Mouse (Mus musculus) midbrain, embryonic 10.5 days (tissue): ENCODE results near the gene Lingo3. TPM values are rescaled to one million over a fixed set of nuclear protein-coding genes. Genes with fewer than 3 reads are reported as not detected.
"Not testable (repeated sequence)": the region's sequence is repeated elsewhere in the genome, so short reads cannot be mapped to it uniquely, and the experiment has no call there.

Experiments used
- DNase-seq: peaks from one replicate; pipeline ENCODE4 v3.0.0-alpha.2; 2017; ENCODE audit warnings: low spot score
- H3K27ac ChIP-seq: fragments of 300-500 bp; sonication (generic); replicated peaks from 2 replicates; pipeline ENCODE4 v1.5.1; 2016; ENCODE audit warnings: mild to moderate bottlenecking
- H3K27me3 ChIP-seq: fragments of 300-500 bp; sonication (generic); 2 replicates; pipeline ENCODE4 v1.6.1; 2016; ENCODE audit warnings: low read depth, mild to moderate bottlenecking; ENCODE audit not compliant: poor library complexity, severe bottlenecking
- H3K36me3 ChIP-seq: fragments of 300-500 bp; sonication (generic); 2 replicates; pipeline ENCODE4 v1.6.1; 2016; ENCODE audit warnings: mild to moderate bottlenecking, moderate library complexity
- H3K4me1 ChIP-seq: fragments of 300-500 bp; sonication (generic); 2 replicates; pipeline ENCODE4 v1.6.1; 2016
- H3K4me3 ChIP-seq: fragments of 300-500 bp; sonication (generic); 2 replicates; pipeline ENCODE4 v1.5.1; 2016; ENCODE audit warnings: mild to moderate bottlenecking, moderate library complexity
- H3K9me3 ChIP-seq: fragments of 300-500 bp; sonication (generic); replicated peaks from 2 replicates; pipeline ENCODE4 v1.6.1; 2016; ENCODE audit warnings: mild to moderate bottlenecking
- WGBS: fragments of 180-500 bp; shearing (Covaris S2); methylation state at CpG from one replicate; pipeline ENCODE4 v1.1.7; 2016; 5-methylcytosine and 5-hydroxymethylcytosine counted together
- polyA plus RNA-seq: library from polyadenylated mRNA; unstranded; fragments of >200 nt; fragmentation: Nextera tagmentation; extraction: Ambion mirVana; gene quantifications from 2 replicates; pipeline ENCODE4 v1.2.1, GENCODE M21; 2016

Gene Lingo3
- polyA plus RNA-seq, 1 experiment from 2014 or later: 1.4 TPM

GRCm38 (mm10) chr10:80841685-80842084 lies 2.2 kb downstream of the Lingo3 start:
- Histone ChIP-seq H3K27ac (no peak overlapping the region), H3K4me1 (peaks cover 54% of the 10 kb centered on the region), H3K36me3 (no peaks in the 10 kb centered on the region), H3K4me3 (no peak overlapping the region), H3K27me3 (peaks cover 86% of the 10 kb centered on the region), H3K9me3 (no peaks in the 10 kb centered on the region)
- WGBS: 90% methylated on average over 2 of the region's 2 CpGs
- no peak for DNase-seq

- Histone ChIP-seq H3K4me1 (peaks cover 64% of the 10 kb centered on the region), H3K27ac (no peak overlapping the region), H3K27me3 (peaks cover 87% of the 10 kb centered on the region), H3K4me3 (no peak overlapping the region), H3K9me3 (peaks cover 6% of the 10 kb centered on the region), H3K36me3 (no peaks in the 10 kb centered on the region)
- 63% methylated on average over 6 of the region's 6 CpGs for WGBS
- no peak for DNase-seq
These were observed 4.0 kb downstream of the Lingo3 start for GRCm38 (mm10) chr10:80839848-80840247.

DNA sequence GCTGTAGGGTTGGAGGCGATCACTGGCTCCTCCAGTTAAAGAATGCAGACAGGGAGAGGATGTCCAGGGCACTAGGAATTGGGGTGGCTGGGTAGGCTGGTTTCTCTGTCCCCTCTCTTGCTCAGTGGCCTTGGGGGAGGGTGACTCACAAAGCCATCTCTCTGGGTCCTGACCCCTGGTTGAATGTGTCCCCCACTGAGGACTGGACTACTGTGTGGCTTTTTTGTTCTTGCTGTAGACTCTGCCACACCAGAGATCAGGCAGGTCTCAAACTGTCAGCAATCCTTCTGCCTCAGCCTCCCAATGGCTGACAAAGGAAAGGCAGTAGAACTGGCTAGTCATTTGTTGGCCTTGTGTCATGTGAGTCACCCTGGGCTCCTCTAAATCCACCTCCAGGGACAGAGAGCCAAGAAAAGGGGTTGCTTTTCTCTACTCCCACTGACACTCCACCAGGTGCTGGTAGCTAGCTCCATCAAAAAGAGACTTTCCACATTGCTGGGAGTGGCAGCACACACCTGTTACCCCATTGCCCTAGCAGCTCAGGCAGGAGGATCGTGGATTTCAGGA lies 5.4 kb downstream of the Lingo3 start:
- Histone ChIP-seq H3K9me3 (peaks cover 12% of the 10 kb centered on the region), H3K4me1 (peaks cover 62% of the 10 kb centered on the region), H3K27ac (no peak overlapping the region), H3K27me3 (peaks cover 87% of the 10 kb centered on the region), H3K4me3 (no peak overlapping the region), H3K36me3 (peaks cover 3% of the 10 kb centered on the region; the same call in 1 of the 2 replicates)
- WGBS: 65% methylated on average over 2 of the region's 2 CpGs
- DNase-seq: no peak

GRCm38 (mm10) chr10:80837827-80838226 lies 6.0 kb downstream of the Lingo3 start:
- Histone ChIP-seq H3K36me3 (peaks cover 3% of the 10 kb centered on the region; the same call in 1 of the 2 replicates), H3K27ac (no peak overlapping the region), H3K4me3 (no peak overlapping the region), H3K9me3 (peaks cover 12% of the 10 kb centered on the region), H3K4me1 (peaks cover 64% of the 10 kb centered on the region), H3K27me3 (peaks cover 87% of the 10 kb centered on the region)
- WGBS: 21% methylated on average over 2 of the region's 2 CpGs
- DNase-seq: no peak

DNA sequence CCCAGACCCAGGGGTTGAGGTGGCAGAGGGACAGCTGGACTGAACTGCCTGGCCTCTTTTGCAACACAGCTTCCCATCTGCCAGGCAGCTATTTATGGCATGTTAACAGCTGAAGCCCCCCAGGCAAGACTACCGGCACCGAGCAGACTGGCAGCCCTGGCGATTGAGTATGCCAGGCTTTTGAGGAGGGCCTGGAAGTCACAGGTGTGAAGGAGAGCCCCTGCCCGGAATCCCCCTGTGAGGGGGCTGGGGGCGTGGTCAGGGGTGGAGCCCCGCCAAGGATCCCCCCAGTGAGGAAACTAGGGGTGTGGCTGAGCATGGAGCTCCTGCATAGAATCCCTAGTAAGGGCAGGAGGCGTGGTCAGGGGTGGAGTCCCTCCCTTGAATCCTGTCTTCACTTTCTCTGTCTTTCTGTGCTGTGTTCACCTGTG lies 6.9 kb downstream of the Lingo3 start:
- Histone ChIP-seq H3K4me3 (no peak overlapping the region), H3K9me3 (peaks cover 12% of the 10 kb centered on the region), H3K27ac (no peak overlapping the region), H3K36me3 (peaks cover 3% of the 10 kb centered on the region; the same call in 1 of the 2 replicates), H3K27me3 (peaks cover 79% of the 10 kb centered on the region), H3K4me1 (peaks cover 72% of the 10 kb centered on the region)
- no peak for DNase-seq
- WGBS: 56% methylated on average over 7 of the region's 7 CpGs

- DNase-seq: no peak
- Histone ChIP-seq H3K9me3 (peaks cover 12% of the 10 kb centered on the region), H3K4me3 (peak overlapping the region; percentile 28), H3K4me1 (peaks cover 75% of the 10 kb centered on the region), H3K27me3 (peaks cover 66% of the 10 kb centered on the region), H3K36me3 (peaks cover 5% of the 10 kb centered on the region), H3K27ac (peak overlapping the region; percentile 28)
- WGBS: 57% methylated on average over 30 of the region's 30 CpGs
These were observed 8.2 kb downstream of the Lingo3 start for GRCm38 (mm10) chr10:80835617-80836016.

- 0 out of 2 replicates have a peak overlapping the region, but pooled peaks have one; percentile 49 for H3K27ac ChIP-seq
- 47% methylated on average over 7 of the region's 7 CpGs for WGBS
- peaks cover 50% of the 10 kb centered on the region for H3K27me3 ChIP-seq
- H3K9me3 ChIP-seq: peaks cover 12% of the 10 kb centered on the region
- DNase-seq: no peak
- H3K4me3 ChIP-seq: no peak overlapping the region
- H3K4me1 ChIP-seq: peaks cover 80% of the 10 kb centered on the region
- H3K36me3 ChIP-seq: peaks cover 31% of the 10 kb centered on the region
These were observed 11.0 kb downstream of the Lingo3 start for GRCm38 (mm10) chr10:80832818-80833217.

- Histone ChIP-seq H3K27ac (peak overlapping the region; percentile 10), H3K4me3 (peak overlapping the region; percentile 22), H3K9me3 (peaks cover 12% of the 10 kb centered on the region), H3K27me3 (peaks cover 34% of the 10 kb centered on the region), H3K36me3 (peaks cover 34% of the 10 kb centered on the region), H3K4me1 (peaks cover 76% of the 10 kb centered on the region)
- DNase-seq: peak; percentile 81
- 3% methylated on average over 9 of the region's 9 CpGs for WGBS
These were observed 12.7 kb downstream of the Lingo3 start for GRCm38 (mm10) chr10:80831136-80831535.

GRCm38 (mm10) chr10:80829359-80830278 lies 14.2 kb downstream of the Lingo3 start:
- H3K4me3 ChIP-seq: peak overlapping the region; percentile 12; the same call in 1 of the 2 replicates

DNA sequence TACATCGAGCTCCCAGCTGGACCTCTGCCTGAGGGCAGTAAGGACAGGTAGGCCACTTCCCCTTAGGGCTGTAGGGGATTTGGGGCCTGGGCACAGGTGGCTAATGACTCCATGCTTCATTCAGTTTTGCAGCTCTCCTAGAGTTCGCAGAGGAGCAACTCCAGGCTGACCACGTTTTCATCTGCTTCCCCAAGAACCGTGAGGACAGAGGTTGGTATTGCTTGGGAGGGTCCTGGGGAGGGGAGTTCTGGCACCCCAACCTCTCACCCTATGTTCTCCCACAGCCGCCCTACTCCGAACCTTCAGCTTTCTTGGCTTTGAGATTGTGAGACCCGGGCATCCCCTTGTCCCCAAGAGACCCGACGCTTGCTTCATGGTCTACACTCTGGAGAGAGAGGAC lies 15.3 kb downstream of the Lingo3 start:
- H3K4me1 ChIP-seq: peaks cover 66% of the 10 kb centered on the region
- WGBS: 87% methylated on average over 9 of the region's 9 CpGs
- not testable (repeated sequence) for H3K9me3 ChIP-seq, DNase-seq, H3K27ac ChIP-seq, H3K27me3 ChIP-seq
- H3K36me3 ChIP-seq: peaks cover 31% of the 10 kb centered on the region
- peak overlapping the region; percentile 93 for H3K4me3 ChIP-seq

More at GRCm38 (mm10) chr10:80829359-80830278, 14.2 kb downstream of the Lingo3 start:
- Histone ChIP-seq H3K36me3 (peaks cover 34% of the 10 kb centered on the region), H3K27me3 (peaks cover 19% of the 10 kb centered on the region), H3K4me1 (peaks cover 70% of the 10 kb centered on the region), H3K9me3 (peaks cover 4% of the 10 kb centered on the region), H3K27ac (no peak overlapping the region)
- no peak for DNase-seq
- WGBS: 44% methylated on average over 1 of the region's 1 CpGs

DNA sequence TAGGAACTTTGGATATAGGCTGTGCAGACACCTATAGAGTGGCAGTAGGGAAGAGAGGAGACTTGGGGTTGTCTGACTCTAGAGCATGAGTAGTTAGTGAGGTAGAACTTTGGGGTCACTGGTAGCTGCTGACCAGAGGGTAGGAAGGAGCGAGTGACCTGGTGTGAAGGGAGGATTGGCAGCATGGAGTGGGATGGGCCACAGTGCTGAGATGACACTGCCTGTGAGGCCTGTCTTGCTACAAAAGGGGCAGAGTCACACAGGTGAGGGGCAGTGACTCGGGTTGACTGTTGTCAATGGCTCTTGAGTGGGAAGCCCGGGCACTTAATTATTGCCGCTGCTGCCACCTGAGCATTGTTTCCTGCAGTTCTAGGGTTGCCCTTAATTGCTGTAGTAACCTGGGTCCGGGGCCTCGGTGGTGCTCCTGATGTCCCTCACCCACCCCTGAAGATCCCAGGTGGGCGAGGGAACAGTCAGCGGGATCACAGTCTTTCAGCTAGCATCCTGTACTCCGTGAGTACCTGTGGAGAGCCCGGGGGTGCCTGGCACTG lies 15.9 kb downstream of the Lingo3 start:
- H3K4me3 ChIP-seq: peak overlapping the region; percentile 93
- H3K36me3 ChIP-seq: peaks cover 31% of the 10 kb centered on the region
- H3K4me1 ChIP-seq: peaks cover 60% of the 10 kb centered on the region
- DNase-seq: no peak
- peaks cover 2% of the 10 kb centered on the region; the same call in 1 of the 2 replicates for H3K27me3 ChIP-seq
- no peaks in the 10 kb centered on the region for H3K9me3 ChIP-seq
- no peak overlapping the region for H3K27ac ChIP-seq
- 90% methylated on average over 10 of the region's 10 CpGs for WGBS

DNA sequence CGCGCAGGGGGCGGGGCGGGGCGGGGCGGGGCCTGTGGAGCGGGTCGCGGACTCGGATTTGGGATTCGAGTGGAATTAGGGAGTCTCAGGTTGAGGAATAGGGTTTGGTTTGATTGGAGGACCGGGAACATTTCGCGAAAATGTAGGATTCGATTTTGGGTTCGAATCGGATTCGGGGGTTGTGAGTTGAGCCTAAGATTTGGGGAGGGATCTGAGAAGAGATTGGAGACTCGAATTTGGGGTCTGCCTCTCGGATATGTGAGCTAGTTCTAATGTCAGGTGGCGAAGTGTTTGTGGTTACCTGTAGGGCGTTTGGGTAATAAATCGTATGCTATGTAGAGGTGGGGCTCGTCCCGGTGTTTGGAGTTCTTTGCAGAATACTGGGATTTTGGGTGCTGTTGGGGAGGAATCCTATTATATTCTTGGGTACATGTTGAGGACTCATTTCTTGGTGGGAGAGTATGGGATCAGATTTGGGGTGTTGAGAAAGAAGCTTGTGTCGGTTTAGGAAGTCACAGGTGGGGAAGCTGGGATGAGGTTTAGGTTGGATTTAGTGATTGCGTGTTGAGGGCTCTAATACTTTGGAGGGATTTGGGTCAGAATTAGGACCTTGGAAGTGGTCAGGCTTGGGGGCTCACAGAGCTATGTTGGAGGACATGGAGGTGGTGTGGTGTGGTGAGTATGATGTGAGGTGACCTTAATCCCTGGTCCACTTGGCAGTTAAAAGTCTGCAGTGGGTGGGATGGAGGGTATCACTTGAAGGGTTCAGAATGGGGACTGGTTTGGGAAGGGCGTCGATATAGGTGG lies 16.6 kb downstream of the Lingo3 start:
- Histone ChIP-seq H3K4me1 (peaks cover 53% of the 10 kb centered on the region), H3K27ac (peak overlapping the region; percentile 96), H3K27me3 (no peaks in the 10 kb centered on the region), H3K4me3 (peak overlapping the region; percentile 93), H3K36me3 (peaks cover 31% of the 10 kb centered on the region), H3K9me3 (no peaks in the 10 kb centered on the region)
- no peak for DNase-seq
- 8% methylated on average over 29 of the region's 29 CpGs for WGBS
